Mouse (Mus musculus): ENCODE measurements around the gene B3galnt2. TPM values are rescaled to one million over a fixed set of nuclear protein-coding genes. Genes with fewer than 3 reads are reported as not detected.
"Not testable (repeated sequence)": the region's sequence is repeated elsewhere in the genome, so short reads cannot be mapped to it uniquely, and the experiment has no call there.

B3galnt2 gene
- total RNA-seq, 2 experiments from 2014 or later: 10.7 to 14.2 TPM

- no peak for DNase-seq (ENCODE audit: low spot score in 2 of 2)
- intact Hi-C loops (cut with DNase I): no loop called here
These were observed 48.4 kb downstream of the B3galnt2 start for GRCm38 (mm10) chr13:14002706-14003105.

GRCm38 (mm10) chr13:14004086-14004485 is 49.8 kb downstream of the B3galnt2 start:
- DNase-seq (ENCODE audit: low spot score in 2 of 2): no peak
- intact Hi-C loops (cut with DNase I): no loop called here

- intact Hi-C loops (cut with DNase I): no loop called here
- DNase-seq (ENCODE audit: low spot score in 2 of 2): no peak
These were observed 50.7 kb downstream of the B3galnt2 start for GRCm38 (mm10) chr13:14004999-14005398.

- intact Hi-C loops (cut with DNase I): no loop called here
- peak in 1 of 2 experiments; percentile 28 for DNase-seq (ENCODE audit: low spot score in 2 of 2)
These were observed 51.8 kb downstream of the B3galnt2 start for GRCm38 (mm10) chr13:14006056-14006455.

GRCm38 (mm10) chr13:14011454-14011995 is 57.3 kb downstream of the B3galnt2 start:
- DNase-seq (ENCODE audit: low spot score in 2 of 2): no peak
- intact Hi-C loops (cut with DNase I): no loop called here

GRCm38 (mm10) chr13:14014001-14014400 is 59.7 kb downstream of the B3galnt2 start:
- DNase-seq (ENCODE audit: low spot score in 2 of 2): no peak
- intact Hi-C loops (cut with DNase I): no loop called here

- DNase-seq (ENCODE audit: low spot score in 2 of 2): no peak
- intact Hi-C loops (cut with DNase I): no loop called here
These were observed 60.3 kb downstream of the B3galnt2 start for GRCm38 (mm10) chr13:14014540-14014939.

- no peak for DNase-seq (ENCODE audit: low spot score in 2 of 2)
- intact Hi-C loops (cut with DNase I): no loop called here
These were observed 61.3 kb downstream of the B3galnt2 start for GRCm38 (mm10) chr13:14015609-14016008.

GRCm38 (mm10) chr13:14018283-14018682 is 64.0 kb downstream of the B3galnt2 start:
- intact Hi-C loops (cut with DNase I): no loop called here
- DNase-seq (ENCODE audit: low spot score in 2 of 2): no peak

- intact Hi-C loops (cut with DNase I): no loop called here
- DNase-seq (ENCODE audit: low spot score in 2 of 2): no peak
These were observed 64.6 kb downstream of the B3galnt2 start for GRCm38 (mm10) chr13:14018852-14019251.

GRCm38 (mm10) chr13:14021417-14021816 is 67.1 kb downstream of the B3galnt2 start:
- DNase-seq (ENCODE audit: low spot score in 2 of 2); intact Hi-C loops (cut with DNase I): not testable (repeated sequence)

- DNase-seq (ENCODE audit: low spot score in 2 of 2): no peak
- intact Hi-C loops (cut with DNase I): no loop called here
These were observed 71.3 kb downstream of the B3galnt2 start for GRCm38 (mm10) chr13:14025554-14025953.

- no peak for DNase-seq (ENCODE audit: low spot score in 2 of 2)
- intact Hi-C loops (cut with DNase I): no loop called here
These were observed 72.0 kb downstream of the B3galnt2 start for GRCm38 (mm10) chr13:14026154-14026820.

- DNase-seq (ENCODE audit: low spot score in 2 of 2): no peak
- intact Hi-C loops (cut with DNase I): no loop called here
These were observed 79.2 kb downstream of the B3galnt2 start for GRCm38 (mm10) chr13:14033309-14034072.

- intact Hi-C loops (cut with DNase I): no loop called here
- no peak for DNase-seq (ENCODE audit: low spot score in 2 of 2)
These were observed 79.7 kb downstream of the B3galnt2 start for GRCm38 (mm10) chr13:14034073-14034348.

GRCm38 (mm10) chr13:14035352-14035751 is 81.1 kb downstream of the B3galnt2 start:
- intact Hi-C loops (cut with DNase I); DNase-seq (ENCODE audit: low spot score in 2 of 2): not testable (repeated sequence)

- no peak for DNase-seq (ENCODE audit: low spot score in 2 of 2)
- intact Hi-C loops (cut with DNase I): no loop called here
These were observed 81.8 kb downstream of the B3galnt2 start for GRCm38 (mm10) chr13:14035875-14036630.

- DNase-seq (ENCODE audit: low spot score in 2 of 2): peak; percentile 17 to 31
- intact Hi-C loops (cut with DNase I): loop anchor here (1.0 to 2.0 kb wide), 2 partner anchors 24 to 84 kb away; partner anchors contain the start of genes Arid4b, B3galnt2 and Ggps1
These were observed 84.6 kb downstream of the B3galnt2 start for GRCm38 (mm10) chr13:14038911-14039291.

GRCm38 (mm10) chr13:14039292-14039965 is 85.2 kb downstream of the B3galnt2 start, which contains the start of gene Tbce:
TSS of gene Tbce (minus strand) at chr13:14039638.
- DNase-seq (ENCODE audit: low spot score in 2 of 2): peak; percentile 95 to 96
- intact Hi-C loops (cut with DNase I): loop anchor here (1.0 to 2.0 kb wide), 2 partner anchors 24 to 85 kb away; partner anchors contain the start of genes Arid4b, B3galnt2 and Ggps1
